Mouse (Mus musculus): ENCODE results near the gene Ptpa. TPM values are rescaled to one million over a fixed set of nuclear protein-coding genes. Genes with fewer than 3 reads are reported as not detected.

Gene Ptpa
- total and polyA plus RNA-seq, 2 experiments from 2014 or later, result 138 to 147 TPM

GRCm38 (mm10) chr2:30397986-30398512 is 17.8 kb upstream of the Ptpa start:
- H3K27ac ChIP-seq (ENCODE audit: low read depth, low read length), result no peak overlapping the region
- ATAC-seq (ENCODE audit: low FRiP score), result no peak
- H3K9ac ChIP-seq (replicated peaks; ENCODE audit: low read length, poor library complexity, severe bottlenecking), result no peak overlapping the region
- H3K36me3 ChIP-seq (ENCODE audit: insufficient read depth, low read length), result peaks cover 59% of the 10 kb centered on the region
- no peak overlapping the region for H3K4me3 ChIP-seq (ENCODE audit: low read depth, low read length)
- no peaks in the 10 kb centered on the region for H3K27me3 ChIP-seq (ENCODE audit: insufficient read depth, low read length)
- WGBS, result 33% methylated on average over 10 of the region's 10 CpGs
- no peaks in the 10 kb centered on the region for H3K9me3 ChIP-seq (ENCODE audit: low read length)
- peaks cover 12% of the 10 kb centered on the region for H3K4me1 ChIP-seq (ENCODE audit: insufficient read depth, low read length)
- no peak for TF ChIP-seq CTCF (IDR thresholded peaks at IDR 0.05)
- no peak overlapping the region for H3K4me2 ChIP-seq (ENCODE audit: low read depth, low read length, poor library complexity, severe bottlenecking)
- no peak for DNase-seq (ENCODE audit: low spot score)

DNA sequence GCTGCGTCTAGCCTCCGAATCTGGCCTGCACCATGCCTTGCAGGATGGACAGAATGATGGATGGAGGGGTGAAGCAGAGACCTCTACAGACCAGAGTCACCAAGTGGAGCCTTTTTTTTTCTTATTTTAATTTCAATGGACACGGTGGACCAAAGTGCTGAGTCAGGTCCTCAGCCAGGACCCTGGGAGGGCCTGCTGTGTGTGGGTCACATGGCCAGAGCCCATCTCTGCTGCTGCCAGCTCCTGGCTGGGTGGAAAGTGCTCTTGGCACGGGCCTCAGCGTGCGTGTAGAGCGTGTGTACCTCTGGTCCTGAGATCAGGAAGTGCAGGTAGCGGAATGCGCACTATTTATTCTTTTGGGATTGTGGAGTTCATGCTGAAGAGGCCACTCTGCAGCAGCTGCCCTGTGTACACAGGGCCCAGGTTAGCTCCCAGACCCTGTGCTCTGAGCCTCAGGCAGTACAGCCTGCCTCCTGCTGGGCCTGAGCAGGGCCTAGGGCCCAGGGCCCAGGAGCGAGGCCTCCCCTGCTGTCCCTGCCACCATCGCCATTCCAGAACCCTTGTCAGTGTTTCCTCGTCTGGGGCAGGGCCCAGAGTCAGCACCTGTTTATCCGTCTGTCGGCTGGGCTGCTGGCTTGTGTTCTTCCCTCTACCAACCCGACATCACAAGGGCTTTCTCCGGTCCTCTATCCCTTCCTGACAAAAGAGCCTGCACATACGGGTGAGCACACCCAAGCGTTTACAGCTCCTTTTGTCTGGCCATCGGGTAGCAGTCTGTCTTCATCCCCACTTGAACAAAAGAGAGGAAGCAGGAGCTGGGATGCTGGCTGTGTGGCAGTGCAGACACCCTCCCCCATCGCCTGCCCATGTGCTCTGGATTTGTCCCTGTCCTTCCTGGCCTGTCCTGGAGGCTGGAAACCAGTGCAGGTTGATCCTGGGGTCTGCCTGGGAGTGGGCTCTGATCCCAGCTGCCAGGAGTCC is 16.4 kb upstream of the Ptpa start:
- peak overlapping the region; percentile 29 for H3K9ac ChIP-seq (replicated peaks; ENCODE audit: low read length, poor library complexity, severe bottlenecking)
- 19% methylated on average over 20 of the region's 20 CpGs for WGBS
- ATAC-seq (ENCODE audit: low FRiP score) (0 out of 2 replicates have a peak, but pooled peaks have one; percentile 29), DNase-seq (ENCODE audit: low spot score) (peak; percentile 24)
- no peaks in the 10 kb centered on the region for H3K9me3 ChIP-seq (ENCODE audit: low read length)
- H3K27me3 ChIP-seq (ENCODE audit: insufficient read depth, low read length), result no peaks in the 10 kb centered on the region
- no peak for TF ChIP-seq CTCF (IDR thresholded peaks at IDR 0.05)
- H3K36me3 ChIP-seq (ENCODE audit: insufficient read depth, low read length), result peaks cover 69% of the 10 kb centered on the region
- no peak overlapping the region for H3K4me2 ChIP-seq (ENCODE audit: low read depth, low read length, poor library complexity, severe bottlenecking)
- no peaks in the 10 kb centered on the region for H3K4me1 ChIP-seq (ENCODE audit: insufficient read depth, low read length)
- no peak overlapping the region for H3K4me3 ChIP-seq (ENCODE audit: low read depth, low read length)
- peak overlapping the region; percentile 14; the same call in 1 of the 2 replicates for H3K27ac ChIP-seq (ENCODE audit: low read depth, low read length)

DNA sequence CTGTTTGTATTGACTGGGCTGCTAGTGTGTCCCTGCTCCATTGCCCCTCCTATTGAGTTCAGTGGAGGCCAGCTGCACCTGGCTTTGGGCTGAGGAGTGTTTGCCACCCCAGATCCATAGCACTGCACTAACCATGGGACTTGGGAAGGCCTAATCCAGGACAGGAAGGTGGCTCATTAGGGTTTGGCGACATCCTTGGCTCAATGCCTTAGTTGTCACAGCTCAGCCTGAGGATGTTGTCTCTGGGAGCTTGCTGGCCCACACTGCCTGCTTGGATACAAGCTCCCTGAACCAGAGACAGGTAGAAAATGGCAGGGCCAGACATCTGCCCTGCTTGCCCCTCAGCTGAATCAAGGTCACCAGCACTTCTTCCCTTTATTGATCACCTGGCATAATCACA is 14.3 kb upstream of the Ptpa start:
- H3K9ac ChIP-seq (replicated peaks; ENCODE audit: low read length, poor library complexity, severe bottlenecking), result no peak overlapping the region
- 76% methylated on average over 1 of the region's 1 CpGs for WGBS
- H3K4me3 ChIP-seq (ENCODE audit: low read depth, low read length), result no peak overlapping the region
- no peak for TF ChIP-seq CTCF (IDR thresholded peaks at IDR 0.05)
- H3K4me1 ChIP-seq (ENCODE audit: insufficient read depth, low read length), result no peaks in the 10 kb centered on the region
- DNase-seq (ENCODE audit: low spot score) (no peak), ATAC-seq (ENCODE audit: low FRiP score) (no peak)
- no peaks in the 10 kb centered on the region for H3K27me3 ChIP-seq (ENCODE audit: insufficient read depth, low read length)
- H3K9me3 ChIP-seq (ENCODE audit: low read length), result no peaks in the 10 kb centered on the region
- H3K27ac ChIP-seq (ENCODE audit: low read depth, low read length), result no peak overlapping the region
- no peak overlapping the region for H3K4me2 ChIP-seq (ENCODE audit: low read depth, low read length, poor library complexity, severe bottlenecking)
- peaks cover 75% of the 10 kb centered on the region for H3K36me3 ChIP-seq (ENCODE audit: insufficient read depth, low read length)

GRCm38 (mm10) chr2:30402351-30402826 is 13.4 kb upstream of the Ptpa start:
- Histone ChIP-seq H3K9me3 (ENCODE audit: low read length) (no peaks in the 10 kb centered on the region), H3K27ac (ENCODE audit: low read depth, low read length) (no peak overlapping the region), H3K4me1 (ENCODE audit: insufficient read depth, low read length) (no peaks in the 10 kb centered on the region), H3K4me3 (ENCODE audit: low read depth, low read length) (no peak overlapping the region), H3K9ac (replicated peaks; ENCODE audit: low read length, poor library complexity, severe bottlenecking) (no peak overlapping the region), H3K4me2 (ENCODE audit: low read depth, low read length, poor library complexity, severe bottlenecking) (no peak overlapping the region), H3K27me3 (ENCODE audit: insufficient read depth, low read length) (no peaks in the 10 kb centered on the region), H3K36me3 (ENCODE audit: insufficient read depth, low read length) (peaks cover 76% of the 10 kb centered on the region)
- peak; percentile 17 for DNase-seq (ENCODE audit: low spot score)
- TF ChIP-seq CTCF (IDR thresholded peaks at IDR 0.05), result no peak
- 86% methylated on average over 9 of the region's 9 CpGs for WGBS
- no peak for ATAC-seq (ENCODE audit: low FRiP score)

GRCm38 (mm10) chr2:30402843-30403242 is 13.0 kb upstream of the Ptpa start:
- no peak for TF ChIP-seq CTCF (IDR thresholded peaks at IDR 0.05)
- ATAC-seq (ENCODE audit: low FRiP score), result no peak
- 70% methylated on average over 2 of the region's 2 CpGs for WGBS
- no peak overlapping the region for H3K4me2 ChIP-seq (ENCODE audit: low read depth, low read length, poor library complexity, severe bottlenecking)
- H3K27ac ChIP-seq (ENCODE audit: low read depth, low read length), result no peak overlapping the region
- no peak for DNase-seq (ENCODE audit: low spot score)
- H3K27me3 ChIP-seq (ENCODE audit: insufficient read depth, low read length), result no peaks in the 10 kb centered on the region
- H3K36me3 ChIP-seq (ENCODE audit: insufficient read depth, low read length), result peaks cover 74% of the 10 kb centered on the region
- H3K9ac ChIP-seq (replicated peaks; ENCODE audit: low read length, poor library complexity, severe bottlenecking), result no peak overlapping the region
- no peaks in the 10 kb centered on the region for H3K9me3 ChIP-seq (ENCODE audit: low read length)
- no peaks in the 10 kb centered on the region for H3K4me1 ChIP-seq (ENCODE audit: insufficient read depth, low read length)
- no peak overlapping the region for H3K4me3 ChIP-seq (ENCODE audit: low read depth, low read length)

DNA sequence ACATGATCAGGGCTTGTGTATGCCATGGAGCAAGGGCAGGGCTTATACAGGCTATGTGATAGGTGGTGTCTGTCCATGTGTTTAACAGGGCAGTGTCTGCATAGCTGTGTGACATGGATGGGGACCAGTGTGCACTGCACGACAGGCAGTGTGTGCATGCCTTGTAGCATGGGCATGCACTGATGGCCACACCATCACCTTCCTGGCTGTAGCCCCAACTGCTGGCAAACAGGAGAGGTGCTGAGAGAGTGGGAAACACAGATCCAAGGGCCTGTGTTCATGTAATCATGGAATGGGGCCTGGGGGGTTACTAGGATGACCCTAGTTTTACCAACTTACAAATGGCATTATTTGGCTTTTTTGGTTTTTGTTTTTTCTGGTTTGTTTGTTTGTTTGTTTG is 12.0 kb upstream of the Ptpa start:
- Histone ChIP-seq H3K36me3 (ENCODE audit: insufficient read depth, low read length) (peaks cover 78% of the 10 kb centered on the region), H3K9me3 (ENCODE audit: low read length) (no peaks in the 10 kb centered on the region), H3K4me1 (ENCODE audit: insufficient read depth, low read length) (no peaks in the 10 kb centered on the region), H3K9ac (replicated peaks; ENCODE audit: low read length, poor library complexity, severe bottlenecking) (no peak overlapping the region), H3K27me3 (ENCODE audit: insufficient read depth, low read length) (no peaks in the 10 kb centered on the region), H3K4me3 (ENCODE audit: low read depth, low read length) (no peak overlapping the region), H3K4me2 (ENCODE audit: low read depth, low read length, poor library complexity, severe bottlenecking) (no peak overlapping the region), H3K27ac (ENCODE audit: low read depth, low read length) (no peak overlapping the region)
- 84% methylated on average over 1 of the region's 1 CpGs for WGBS
- TF ChIP-seq CTCF (IDR thresholded peaks at IDR 0.05), result no peak
- no peak for ATAC-seq (ENCODE audit: low FRiP score)
- DNase-seq (ENCODE audit: low spot score), result no peak
